Mouse (Mus musculus) forebrain, embryonic 10.5 days (tissue): ENCODE measurements around the gene Pfdn2. TPM values are rescaled to one million over a fixed set of nuclear protein-coding genes. Genes with fewer than 3 reads are reported as not detected.

Experiments
- DNase-seq: peaks from one replicate; pipeline ENCODE4 v3.0.0-alpha.2; 2017; ENCODE audit warnings: low spot score; ENCODE audit errors: extremely low spot score
- H3K27ac ChIP-seq: fragments of 300-500 bp; sonication (generic); 2 replicates; pipeline ENCODE4 v1.5.1; 2016; ENCODE audit warnings: mild to moderate bottlenecking
- H3K27me3 ChIP-seq: fragments of 300-500 bp; sonication (generic); 2 replicates; pipeline ENCODE4 v1.6.1; 2016; ENCODE audit warnings: mild to moderate bottlenecking; ENCODE audit not compliant: poor library complexity, severe bottlenecking
- H3K36me3 ChIP-seq: fragments of 300-500 bp; sonication (generic); replicated peaks from 2 replicates; pipeline ENCODE4 v1.6.1; 2016; ENCODE audit warnings: mild to moderate bottlenecking, moderate library complexity
- H3K4me1 ChIP-seq: fragments of 300-500 bp; sonication (generic); 2 replicates; pipeline ENCODE4 v1.6.1; 2016
- H3K4me3 ChIP-seq: fragments of 300-500 bp; sonication (generic); 2 replicates; pipeline ENCODE4 v1.5.1; 2016; ENCODE audit warnings: mild to moderate bottlenecking, moderate library complexity
- H3K9me3 ChIP-seq: fragments of 300-500 bp; sonication (generic); 2 replicates; pipeline ENCODE4 v1.6.1; 2016; ENCODE audit warnings: mild to moderate bottlenecking, moderate library complexity
- WGBS: fragments of 180-500 bp; shearing (Covaris S2); methylation state at CpG from one replicate; pipeline ENCODE4 v1.1.7; 2016; 5-methylcytosine and 5-hydroxymethylcytosine counted together
- polyA plus RNA-seq: library from polyadenylated mRNA; unstranded; fragments of >200 nt; fragmentation: Nextera tagmentation; extraction: Ambion mirVana; gene quantifications from 2 replicates; pipeline ENCODE4 v1.2.1, GENCODE M21; 2016

Pfdn2 gene
- polyA plus RNA-seq, 1 experiment from 2014 or later: 159 TPM

DNA sequence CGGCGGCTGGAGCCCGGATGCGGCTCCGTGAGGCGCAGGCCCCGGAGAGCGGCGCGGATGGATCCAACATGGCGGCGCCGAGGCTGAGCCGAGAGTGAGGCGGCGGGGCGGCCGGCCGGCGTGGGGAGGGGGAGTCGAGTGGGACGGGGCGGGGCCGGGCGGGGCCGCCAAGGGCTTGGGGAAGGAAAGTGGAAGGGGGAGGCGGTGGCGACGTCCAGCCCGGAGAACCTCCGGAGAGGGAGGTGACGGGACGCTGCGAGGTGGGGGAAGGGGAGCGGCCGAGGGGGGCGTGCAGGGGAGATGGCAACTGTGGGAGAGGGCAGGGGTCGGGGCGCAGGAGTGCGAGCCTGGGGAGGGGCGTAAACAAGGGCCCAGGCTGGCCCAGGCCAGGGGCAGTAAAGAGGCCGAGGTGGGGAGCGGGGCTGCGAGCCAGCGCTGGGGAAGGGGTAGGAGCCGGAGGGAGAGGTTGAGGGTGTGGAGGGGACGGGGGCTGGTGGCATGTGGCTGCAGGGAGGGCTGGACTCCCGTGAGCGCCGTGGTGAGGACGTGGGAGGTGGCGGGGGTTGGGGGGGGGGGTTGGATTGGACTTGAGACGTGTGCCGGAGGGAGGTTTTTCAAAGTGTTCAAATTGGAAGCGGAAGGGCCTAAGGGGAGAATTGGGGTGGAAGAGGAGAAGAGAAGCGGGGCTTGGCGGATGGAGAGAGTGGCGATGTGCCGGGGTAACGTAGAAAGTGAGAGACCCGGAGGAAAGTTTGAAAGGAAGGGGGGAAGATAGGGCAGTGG is 15.8 kb upstream of the Pfdn2 start:
- Histone ChIP-seq H3K4me3 (peak overlapping the region; percentile 86), H3K36me3 (peaks cover 28% of the 10 kb centered on the region), H3K27ac (peak overlapping the region; percentile 100), H3K27me3 (no peaks in the 10 kb centered on the region), H3K4me1 (peaks cover 41% of the 10 kb centered on the region), H3K9me3 (no peaks in the 10 kb centered on the region)
- peak; percentile 93 for DNase-seq
- WGBS: 1% methylated on average over 59 of the region's 61 CpGs

DNA sequence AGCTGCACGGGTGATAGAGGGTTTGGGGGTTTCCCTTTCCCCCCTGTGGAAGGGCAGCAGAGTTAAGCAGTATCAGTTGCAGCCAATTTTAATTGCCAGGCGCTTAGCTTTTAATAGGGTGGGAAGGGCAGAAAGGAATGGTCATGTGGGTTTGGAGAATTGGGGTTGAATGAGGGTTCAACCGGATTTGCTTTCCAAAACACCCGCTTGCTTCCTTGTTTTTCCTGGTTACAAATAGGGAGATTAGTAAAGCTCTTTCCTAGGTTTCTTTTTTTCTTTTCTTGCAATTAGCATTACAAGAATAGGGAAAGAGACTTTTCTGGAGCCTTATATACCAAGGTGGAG is 15.3 kb upstream of the Pfdn2 start:
- Histone ChIP-seq H3K27me3 (no peaks in the 10 kb centered on the region), H3K36me3 (peaks cover 31% of the 10 kb centered on the region), H3K4me3 (peak overlapping the region; percentile 86), H3K27ac (peak overlapping the region; percentile 100), H3K9me3 (no peaks in the 10 kb centered on the region), H3K4me1 (peaks cover 41% of the 10 kb centered on the region)
- no peak for DNase-seq
- 1% methylated on average over 4 of the region's 4 CpGs for WGBS

DNA sequence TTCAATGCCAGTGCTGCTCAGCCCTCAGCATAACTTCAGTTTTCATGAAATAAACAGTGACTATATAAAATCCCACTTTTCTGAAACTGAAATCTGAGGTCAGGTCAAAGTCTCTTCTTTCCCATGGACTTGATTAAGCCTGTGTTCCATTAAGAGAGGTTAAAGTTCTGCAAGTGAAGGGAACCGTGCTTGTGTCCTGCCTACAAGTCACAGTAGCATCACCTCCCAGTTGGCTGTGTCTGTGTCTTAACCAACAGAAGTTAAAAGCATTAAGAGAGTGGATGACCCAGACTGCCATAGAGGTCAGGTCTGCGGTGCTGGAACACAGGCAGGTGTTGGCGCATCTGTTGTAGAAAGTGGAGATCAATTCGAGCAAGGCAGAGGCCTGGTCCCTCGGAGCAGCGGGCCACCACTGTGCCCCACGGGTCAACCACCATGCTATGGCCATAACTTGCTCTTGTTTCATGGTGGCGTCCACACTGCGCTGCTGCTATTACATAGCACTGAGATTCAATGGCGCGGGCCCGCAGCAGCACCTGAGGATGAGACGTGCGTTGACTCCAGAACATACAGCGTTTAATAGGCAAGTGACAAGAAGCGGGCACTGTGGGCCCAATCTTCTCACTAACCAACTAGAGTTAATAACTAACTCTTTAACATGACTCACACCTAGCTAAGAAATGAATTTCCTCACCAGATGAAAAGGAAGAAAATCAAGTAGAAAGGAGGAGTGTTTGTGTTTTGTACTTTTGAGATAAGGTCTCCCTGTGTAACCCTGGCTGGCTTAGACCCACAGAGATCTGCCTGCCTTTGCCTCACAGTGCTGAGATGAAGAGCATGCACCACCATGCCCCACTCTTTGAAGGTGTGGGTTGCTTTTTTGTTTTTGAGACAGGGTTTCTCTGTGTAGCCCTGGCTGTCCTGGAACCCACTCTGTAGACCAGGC is 2.9 kb upstream of the Pfdn2 start:
- 94% methylated on average over 16 of the region's 16 CpGs for WGBS
- Histone ChIP-seq H3K36me3 (peaks cover 66% of the 10 kb centered on the region), H3K27ac (no peak overlapping the region), H3K27me3 (no peaks in the 10 kb centered on the region), H3K4me1 (peaks cover 27% of the 10 kb centered on the region), H3K9me3 (peaks cover 7% of the 10 kb centered on the region), H3K4me3 (no peak overlapping the region)
- DNase-seq: no peak

DNA sequence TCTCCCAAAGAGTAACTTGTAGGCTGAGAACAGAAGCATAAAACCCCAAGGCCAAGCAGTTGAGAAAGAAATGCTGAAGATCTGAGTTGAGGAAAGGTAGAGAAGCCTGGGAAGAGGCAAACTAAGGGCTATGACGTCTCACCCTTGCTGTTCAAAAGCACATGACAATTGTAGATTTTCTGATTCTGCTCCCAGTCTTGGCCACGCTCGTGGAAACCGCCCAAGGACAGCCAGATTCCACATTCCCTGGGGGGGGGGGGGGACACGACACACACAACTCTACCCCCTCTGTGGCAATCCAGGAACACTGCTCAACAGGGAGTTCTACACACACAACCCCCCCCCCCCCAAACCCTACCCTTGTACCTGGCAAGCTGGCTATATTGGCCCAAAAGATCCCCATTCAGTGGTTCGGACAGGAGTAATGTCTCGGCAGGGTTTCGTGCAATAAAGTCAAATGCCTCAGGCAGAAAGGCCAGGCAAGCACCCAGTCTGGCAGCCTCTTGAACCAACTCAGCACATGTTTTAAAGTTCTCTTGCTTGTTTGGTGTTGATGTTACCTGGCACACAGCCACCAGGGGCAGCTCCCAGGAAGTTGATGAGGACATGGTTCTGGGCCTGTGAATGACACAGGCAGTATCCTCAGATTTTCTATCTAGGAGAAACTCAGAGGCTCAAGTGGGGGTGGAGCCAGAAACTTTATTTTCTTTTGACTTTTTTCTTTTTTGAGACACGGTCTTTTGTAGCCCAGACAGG is 1.4 kb upstream of the Pfdn2 start:
- peak overlapping the region; percentile 71 for H3K4me3 ChIP-seq
- H3K27me3 ChIP-seq: no peaks in the 10 kb centered on the region
- H3K27ac ChIP-seq: no peak overlapping the region
- H3K36me3 ChIP-seq: peaks cover 56% of the 10 kb centered on the region
- H3K4me1 ChIP-seq: peaks cover 32% of the 10 kb centered on the region
- peaks cover 7% of the 10 kb centered on the region for H3K9me3 ChIP-seq
- 87% methylated on average over 9 of the region's 9 CpGs for WGBS
- no peak for DNase-seq

DNA sequence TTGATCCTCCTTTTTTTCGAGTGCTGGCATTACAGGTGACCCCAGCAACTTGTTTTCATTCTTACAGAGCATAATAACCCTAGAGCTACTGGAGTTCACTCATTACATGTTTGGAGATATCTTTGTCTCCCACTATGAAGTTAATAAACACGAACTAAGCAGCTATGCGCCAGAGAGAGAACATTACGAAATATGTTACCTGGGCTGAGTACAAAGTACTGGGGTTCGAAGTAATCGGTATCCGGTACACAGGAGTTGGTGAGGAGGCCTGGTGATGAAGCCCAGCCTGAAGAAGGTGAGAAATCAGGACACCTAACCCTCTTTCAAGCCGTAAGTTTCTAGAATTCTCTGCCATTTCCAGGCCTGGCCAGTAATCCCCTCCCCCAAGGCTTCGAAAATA is 755 bp upstream of the Pfdn2 start:
- peaks cover 7% of the 10 kb centered on the region for H3K9me3 ChIP-seq
- DNase-seq: no peak
- no peaks in the 10 kb centered on the region for H3K27me3 ChIP-seq
- H3K27ac ChIP-seq: peak overlapping the region; percentile 87
- H3K4me3 ChIP-seq: peak overlapping the region; percentile 71
- H3K4me1 ChIP-seq: peaks cover 32% of the 10 kb centered on the region
- WGBS: 81% methylated on average over 9 of the region's 9 CpGs
- peaks cover 53% of the 10 kb centered on the region for H3K36me3 ChIP-seq

DNA sequence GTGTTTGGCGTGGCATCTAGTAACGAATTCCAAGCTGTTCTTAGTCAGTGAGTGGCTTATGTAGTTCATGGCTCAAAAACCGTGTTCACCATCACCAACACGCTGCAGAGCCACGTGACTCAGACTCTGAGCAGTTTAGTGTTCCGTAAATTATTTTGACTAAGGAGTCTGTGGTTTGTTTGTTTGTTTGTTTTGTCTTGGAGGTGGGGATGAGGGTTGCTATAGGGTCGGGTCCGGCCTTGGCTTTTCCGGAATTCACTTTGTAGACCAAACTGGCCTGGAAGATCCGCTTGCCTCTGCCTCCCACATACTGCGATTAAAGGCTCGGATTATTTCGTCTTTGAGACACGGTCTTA is 603 bp downstream of the Pfdn2 start:
- DNase-seq: no peak
- Histone ChIP-seq H3K4me3 (peak overlapping the region; percentile 71), H3K9me3 (peaks cover 7% of the 10 kb centered on the region), H3K27ac (peak overlapping the region; percentile 87), H3K27me3 (no peaks in the 10 kb centered on the region), H3K4me1 (peaks cover 32% of the 10 kb centered on the region), H3K36me3 (peaks cover 40% of the 10 kb centered on the region)
- 2% methylated on average over 14 of the region's 14 CpGs for WGBS

DNA sequence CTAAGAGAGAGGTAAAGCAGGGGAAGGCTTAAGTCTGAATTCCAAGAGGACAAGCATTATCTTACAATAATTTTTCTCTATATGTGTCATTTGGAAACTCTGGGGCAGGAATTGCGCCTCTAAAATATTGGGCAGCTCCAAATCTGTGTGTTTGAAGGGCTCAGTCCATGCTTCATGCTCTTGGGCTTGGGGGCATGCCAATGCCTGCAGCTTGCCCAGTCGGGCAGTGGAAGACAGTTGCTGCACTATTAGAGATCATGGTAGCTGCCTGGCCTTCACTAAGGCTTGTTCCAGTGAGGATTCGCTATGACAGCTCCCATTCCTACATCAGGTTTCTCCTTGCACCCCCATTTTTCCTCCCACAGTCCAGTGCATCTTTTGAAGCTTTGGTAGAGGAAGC is 3.2 kb downstream of the Pfdn2 start:
- peaks cover 14% of the 10 kb centered on the region for H3K36me3 ChIP-seq
- 94% methylated on average over 3 of the region's 3 CpGs for WGBS
- H3K27me3 ChIP-seq: no peaks in the 10 kb centered on the region

DNA sequence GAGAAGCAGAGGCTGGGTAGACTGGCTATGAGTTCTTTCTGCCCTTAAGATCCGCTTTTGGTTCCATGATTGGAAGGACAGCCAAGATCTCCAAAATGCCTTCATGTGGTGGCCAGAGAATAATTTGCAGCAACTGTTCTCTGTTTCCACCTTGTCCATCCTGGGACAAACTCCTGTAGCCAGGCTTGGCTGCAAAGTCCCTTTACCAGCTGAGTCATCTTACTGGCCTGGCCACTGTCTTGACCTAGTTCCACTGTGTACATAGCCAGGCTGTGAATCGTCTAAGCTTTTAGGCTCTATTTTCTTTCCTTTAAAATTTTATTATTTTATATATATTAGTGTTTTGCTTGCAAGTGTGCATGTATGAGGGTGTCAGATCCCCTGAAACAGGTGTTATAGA is 3.7 kb downstream of the Pfdn2 start:
- H3K27ac ChIP-seq: no peak overlapping the region
- H3K9me3 ChIP-seq: peaks cover 7% of the 10 kb centered on the region
- H3K4me1 ChIP-seq: peaks cover 29% of the 10 kb centered on the region
- H3K36me3 ChIP-seq: peaks cover 12% of the 10 kb centered on the region
- DNase-seq: no peak
- H3K27me3 ChIP-seq: no peaks in the 10 kb centered on the region
- H3K4me3 ChIP-seq: no peak overlapping the region
- 94% methylated on average over 2 of the region's 2 CpGs for WGBS

More for the DNA sequence above, 3.2 kb downstream of the Pfdn2 start:
- no peak for DNase-seq
- H3K9me3 ChIP-seq: peaks cover 7% of the 10 kb centered on the region
- no peak overlapping the region for H3K4me3 ChIP-seq
- peaks cover 32% of the 10 kb centered on the region for H3K4me1 ChIP-seq
- no peak overlapping the region for H3K27ac ChIP-seq

DNA sequence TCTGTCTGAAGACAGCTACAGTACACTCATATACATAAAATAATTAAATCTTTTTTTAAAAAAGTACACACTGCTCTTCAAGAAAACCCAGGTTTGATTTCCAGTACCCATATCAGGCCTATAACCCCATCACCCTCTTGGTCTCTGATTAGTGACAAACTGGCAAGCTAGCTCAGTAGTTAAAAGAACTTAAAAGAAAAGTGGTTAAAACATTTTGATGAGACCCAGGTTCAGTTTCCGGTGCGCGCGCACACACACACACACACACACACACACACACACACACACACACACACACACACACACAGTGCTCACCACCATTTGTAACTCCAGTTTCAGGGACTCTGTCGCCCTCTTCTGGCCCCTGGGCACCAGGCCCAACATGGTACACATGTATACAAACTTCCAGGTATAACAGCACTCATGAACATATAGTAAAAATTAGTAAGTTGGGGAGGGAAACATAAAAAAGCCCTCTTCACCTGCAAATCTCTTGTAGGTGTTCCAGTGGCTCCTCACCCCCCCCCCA is 10.4 kb downstream of the Pfdn2 start:
- Histone ChIP-seq H3K4me1 (peaks cover 12% of the 10 kb centered on the region), H3K27ac (no peak overlapping the region), H3K27me3 (no peaks in the 10 kb centered on the region), H3K9me3 (peaks cover 7% of the 10 kb centered on the region; the same call in 1 of the 2 replicates), H3K36me3 (peaks cover 45% of the 10 kb centered on the region), H3K4me3 (no peak overlapping the region)
- peak; percentile 32 for DNase-seq
- 77% methylated on average over 5 of the region's 5 CpGs for WGBS

DNA sequence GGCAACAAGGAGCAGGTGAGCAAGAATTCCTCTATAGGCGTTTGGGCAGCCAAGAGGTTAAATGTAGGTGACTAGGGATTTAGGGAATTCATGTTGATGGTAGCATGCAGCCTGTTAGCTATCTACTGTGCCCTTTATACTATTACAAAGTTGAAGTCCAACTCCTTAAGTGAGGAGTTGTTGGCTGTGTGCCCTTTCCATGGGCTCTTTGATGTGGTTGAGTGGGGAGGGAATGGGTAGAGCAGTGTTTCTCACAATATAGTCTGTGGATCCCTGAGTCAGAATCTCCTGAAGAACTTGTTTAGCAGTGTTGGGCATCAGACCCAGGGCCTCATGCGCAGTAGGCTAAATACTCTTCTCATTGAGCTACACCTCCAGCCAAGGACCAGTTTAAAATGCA is 11.3 kb downstream of the Pfdn2 start:
- DNase-seq: no peak
- H3K4me1 ChIP-seq: peaks cover 19% of the 10 kb centered on the region
- no peak overlapping the region for H3K4me3 ChIP-seq
- peaks cover 45% of the 10 kb centered on the region for H3K36me3 ChIP-seq
- H3K27ac ChIP-seq: no peak overlapping the region
- WGBS: 95% methylated on average over 2 of the region's 2 CpGs
- peaks cover 7% of the 10 kb centered on the region; the same call in 1 of the 2 replicates for H3K9me3 ChIP-seq
- H3K27me3 ChIP-seq: no peaks in the 10 kb centered on the region

DNA sequence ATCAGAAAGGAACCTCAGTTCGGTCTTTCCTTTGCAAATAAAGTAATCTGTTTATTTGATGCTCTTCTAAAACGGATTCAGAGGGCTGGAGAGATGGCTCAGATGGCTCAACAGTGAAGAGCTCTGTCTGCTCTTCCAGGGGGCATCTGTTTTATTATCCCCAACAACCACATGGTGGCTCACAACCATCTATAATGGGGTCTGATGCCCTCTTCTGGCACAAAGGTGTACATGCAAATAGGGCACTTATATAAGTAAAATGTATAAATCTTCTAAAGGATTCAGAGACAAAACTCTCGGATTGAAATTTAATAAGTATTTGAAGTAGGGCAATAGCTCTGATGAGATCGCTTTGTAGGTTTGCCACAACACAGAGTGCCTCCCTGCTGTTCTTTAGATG is 13.0 kb downstream of the Pfdn2 start:
- no peaks in the 10 kb centered on the region for H3K27me3 ChIP-seq
- no peak for DNase-seq
- H3K4me1 ChIP-seq: peaks cover 21% of the 10 kb centered on the region
- H3K4me3 ChIP-seq: no peak overlapping the region
- peaks cover 7% of the 10 kb centered on the region; the same call in 1 of the 2 replicates for H3K9me3 ChIP-seq
- WGBS: 84% methylated on average over 4 of the region's 4 CpGs
- peaks cover 45% of the 10 kb centered on the region for H3K36me3 ChIP-seq
- H3K27ac ChIP-seq: no peak overlapping the region

DNA sequence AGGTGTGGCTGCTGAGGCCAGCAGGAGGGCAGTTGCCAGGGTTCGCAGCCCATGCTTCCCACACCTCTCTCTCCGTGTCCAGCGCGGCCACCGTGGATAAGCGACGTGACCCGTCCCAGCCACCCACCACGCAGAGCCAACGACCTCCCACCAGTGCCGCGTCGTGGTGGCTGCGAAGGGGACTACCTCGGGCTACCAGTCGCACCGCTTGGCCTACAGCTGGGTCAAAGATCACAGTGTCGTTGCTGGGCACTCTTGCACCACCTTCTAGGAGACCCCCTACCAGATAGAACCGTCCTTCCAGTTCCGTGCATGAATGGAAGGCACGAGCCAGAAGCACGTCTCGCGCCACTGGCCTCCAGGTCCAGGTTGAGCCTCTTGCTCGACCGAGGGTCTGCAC is 14.8 kb downstream of the Pfdn2 start:
- 3% methylated on average over 26 of the region's 26 CpGs for WGBS
- peak; percentile 46 for DNase-seq
- no peaks in the 10 kb centered on the region for H3K27me3 ChIP-seq

More for the DNA sequence above, 14.8 kb downstream of the Pfdn2 start:
- peak overlapping the region; percentile 82 for H3K27ac ChIP-seq
- peaks cover 40% of the 10 kb centered on the region for H3K36me3 ChIP-seq
- H3K4me1 ChIP-seq: peaks cover 21% of the 10 kb centered on the region
- H3K9me3 ChIP-seq: peaks cover 7% of the 10 kb centered on the region; the same call in 1 of the 2 replicates
- peak overlapping the region; percentile 55 for H3K4me3 ChIP-seq
